Mouse (Mus musculus) heart, embryonic 12.5 days (tissue): Measurements from ENCODE around the gene Med22. TPM values are rescaled to one million over a fixed set of nuclear protein-coding genes. Genes with fewer than 3 reads are reported as not detected.

Source experiments
- polyA plus RNA-seq: library from polyadenylated mRNA; unstranded; fragments of >200 nt; fragmentation: Nextera tagmentation; extraction: Ambion mirVana; gene quantifications from 2 replicates; pipeline ENCODE4 v1.2.1, GENCODE M21; 2016

Gene Med22
- polyA plus RNA-seq, 1 experiment from 2014 or later: 38.9 TPM

Other genes starting within 250 kb of the Med22 start
- gene Lcn4, start 239.4 kb downstream of the Med22 start, polyA plus RNA-seq: not detected in 2 replicates
- not detected in 2 replicates for gene Abo, start 45.7 kb downstream of the Med22 start, polyA plus RNA-seq
- 16.0 and 18.6 TPM in 2 replicates for gene Surf6, start 7.8 kb downstream of the Med22 start, polyA plus RNA-seq
- 333 and 341 TPM in 2 replicates for gene Rpl7a, start 87 bp upstream of the Med22 start, polyA plus RNA-seq
- gene Surf2, start 5.7 kb upstream of the Med22 start, polyA plus RNA-seq: 30.5 and 31.4 TPM in 2 replicates
- 39.2 and 40.5 TPM in 2 replicates for gene Surf1, start 5.9 kb upstream of the Med22 start, polyA plus RNA-seq
- 202 and 205 TPM in 2 replicates for gene Surf4, start 23.3 kb upstream of the Med22 start, polyA plus RNA-seq
- gene Stkld1, start 23.4 kb upstream of the Med22 start, polyA plus RNA-seq: 0.19 and 0.20 TPM in 2 replicates
- 27.7 and 29.6 TPM in 2 replicates for gene Rexo4, start 53.7 kb upstream of the Med22 start, polyA plus RNA-seq
- gene Adamts13, start 62.7 kb upstream of the Med22 start, polyA plus RNA-seq: not detected in 2 replicates
- 40.0 and 41.6 TPM in 2 replicates for gene Cacfd1, start 99.2 kb upstream of the Med22 start, polyA plus RNA-seq
- 0.10 and 0.47 TPM in 2 replicates for gene Slc2a6, start 117.3 kb upstream of the Med22 start, polyA plus RNA-seq
- gene Mymk, start 161.5 kb upstream of the Med22 start, polyA plus RNA-seq: 0.17 and 0.18 TPM in 2 replicates
- 10.9 and 12.2 TPM in 2 replicates for gene Adamtsl2, start 168.7 kb upstream of the Med22 start, polyA plus RNA-seq
- 0.50 and 0.56 TPM in 2 replicates for gene Fam163b, start 231.8 kb upstream of the Med22 start, polyA plus RNA-seq